Mouse (Mus musculus) kidney, postnatal 25 days (tissue): ENCODE results near the gene Cdk14.

Experiments
- DNase-seq, 2 experiments: peaks; one replicate each; pipeline ENCODE4 v3.0.0; 2021; ENCODE audit warnings: mixed read lengths in 2 of 2

Gene Cdk14

DNA sequence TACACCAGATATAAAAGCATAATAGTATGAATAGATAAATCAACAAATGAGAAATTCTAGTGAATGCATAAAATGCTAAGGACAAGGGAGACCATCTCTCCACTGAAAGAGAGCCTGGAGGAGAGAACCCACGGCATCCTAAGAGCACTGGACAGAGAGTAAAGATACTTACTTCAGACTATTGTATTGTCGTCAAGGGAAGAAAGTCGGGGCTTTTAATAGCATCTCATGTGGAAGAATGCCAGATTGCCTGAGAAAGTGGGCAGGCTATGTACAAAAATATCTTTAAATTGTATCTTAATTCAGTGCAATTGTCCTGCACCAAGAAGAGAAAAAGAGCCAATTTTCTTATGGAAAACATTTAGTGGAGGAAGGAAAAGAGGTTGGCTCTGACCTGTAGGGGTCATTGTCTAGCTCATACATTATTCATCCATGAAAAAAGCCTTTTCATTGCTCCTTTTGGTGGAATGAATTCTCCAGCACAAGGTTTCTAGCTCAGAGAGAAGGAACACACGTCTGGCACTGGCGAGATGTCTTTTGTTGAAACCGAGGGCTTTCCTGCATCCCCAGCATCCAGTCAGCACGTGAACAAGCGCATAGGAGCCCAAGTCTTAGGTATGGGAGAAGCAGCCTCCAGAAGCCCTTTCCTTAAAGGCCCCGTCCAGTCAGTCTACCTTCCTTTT is 646.9 kb downstream of the Cdk14 start:
- DNase-seq: no peak

GRCm38 (mm10) chr5:4770609-4771008 is 649.5 kb downstream of the Cdk14 start:
- DNase-seq: no peak

DNA sequence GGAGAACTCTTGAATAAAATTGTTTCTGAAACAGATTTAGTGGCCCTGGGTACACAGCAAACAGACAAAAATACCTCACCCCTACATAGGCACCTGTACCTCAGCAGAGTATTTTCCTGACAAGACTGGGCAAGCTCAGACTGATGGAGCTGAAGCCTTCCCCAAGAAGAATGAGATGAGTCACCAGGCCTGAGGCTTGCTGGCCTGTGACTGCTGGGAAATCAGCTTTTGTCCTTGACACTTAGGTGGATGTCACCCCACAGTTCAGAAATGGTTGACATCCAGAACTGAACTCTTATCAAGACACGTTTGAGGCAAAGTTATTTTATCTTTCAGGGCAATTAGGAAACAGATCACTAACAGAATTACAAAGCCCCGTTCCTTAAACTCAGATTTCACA is 652.2 kb downstream of the Cdk14 start:
- no peak for DNase-seq

DNA sequence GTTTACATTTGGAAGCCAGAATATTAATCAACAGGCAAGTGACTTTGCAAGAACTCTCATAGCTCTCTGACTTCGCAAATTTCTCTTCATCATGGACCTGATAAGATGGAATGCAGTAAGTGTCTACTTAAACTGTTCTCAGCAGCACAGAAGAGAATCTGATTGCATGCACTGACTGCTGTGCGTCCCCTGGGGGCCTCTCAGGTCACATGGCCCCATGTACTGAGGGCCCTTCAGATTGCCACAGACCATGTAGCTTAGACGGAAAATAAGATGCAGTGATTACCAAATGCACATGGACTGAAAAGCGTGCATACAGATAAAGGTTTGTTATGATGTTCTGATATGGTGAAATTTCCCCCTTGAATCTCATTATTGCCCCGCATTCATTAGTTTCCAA is 653.4 kb downstream of the Cdk14 start:
- no peak for DNase-seq

- DNase-seq: peak in 1 of 2 experiments; percentile 32
Observed at GRCm38 (mm10) chr5:4761891-4762290, 658.2 kb downstream of the Cdk14 start.

DNA sequence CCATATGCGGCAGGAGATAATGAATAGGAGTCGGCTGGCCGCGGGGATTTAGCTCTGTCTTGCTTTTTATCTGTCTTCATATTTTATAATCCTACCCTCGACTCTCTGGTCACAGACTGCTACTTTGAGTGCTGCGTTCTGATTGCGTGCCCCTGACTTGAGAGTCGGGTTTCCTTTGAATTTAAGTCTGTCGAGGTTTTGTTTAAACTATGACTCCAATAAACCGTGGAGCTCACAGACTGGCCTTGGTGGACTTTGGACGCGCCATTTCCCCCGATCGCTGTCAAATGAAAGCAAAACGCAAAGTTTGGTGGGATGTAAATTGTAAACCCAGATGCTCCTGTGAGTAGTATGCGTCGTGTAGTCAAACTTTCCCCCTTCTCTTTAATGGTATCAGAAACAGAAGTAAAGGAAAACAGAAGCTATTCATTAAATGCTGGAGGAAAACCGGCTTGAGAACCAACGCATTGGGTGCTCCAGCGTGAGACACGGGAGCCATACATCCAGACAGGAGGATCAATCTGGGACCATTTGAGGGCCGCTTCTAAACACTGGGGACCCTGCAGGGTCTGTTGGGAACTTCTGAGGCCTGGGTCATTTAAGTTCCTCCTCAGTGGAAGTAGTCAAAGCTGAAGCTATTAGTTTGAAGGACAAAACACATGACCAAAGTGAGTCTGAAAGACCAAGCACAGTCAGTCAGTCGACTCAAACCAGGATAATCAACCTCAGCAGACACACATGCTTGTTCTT is 661.6 kb downstream of the Cdk14 start:
- DNase-seq: peak; percentile 66 to 68

- DNase-seq: peak; percentile 92 to 97
Observed at GRCm38 (mm10) chr5:4757902-4758301, 662.2 kb downstream of the Cdk14 start, which contains the start of gene Fzd1. Fzd1 (minus strand) TSS chr5:4758035.

GRCm38 (mm10) chr5:4756871-4757711 is 663.0 kb downstream of the Cdk14 start:
- DNase-seq: peak; percentile 80 to 89

DNA sequence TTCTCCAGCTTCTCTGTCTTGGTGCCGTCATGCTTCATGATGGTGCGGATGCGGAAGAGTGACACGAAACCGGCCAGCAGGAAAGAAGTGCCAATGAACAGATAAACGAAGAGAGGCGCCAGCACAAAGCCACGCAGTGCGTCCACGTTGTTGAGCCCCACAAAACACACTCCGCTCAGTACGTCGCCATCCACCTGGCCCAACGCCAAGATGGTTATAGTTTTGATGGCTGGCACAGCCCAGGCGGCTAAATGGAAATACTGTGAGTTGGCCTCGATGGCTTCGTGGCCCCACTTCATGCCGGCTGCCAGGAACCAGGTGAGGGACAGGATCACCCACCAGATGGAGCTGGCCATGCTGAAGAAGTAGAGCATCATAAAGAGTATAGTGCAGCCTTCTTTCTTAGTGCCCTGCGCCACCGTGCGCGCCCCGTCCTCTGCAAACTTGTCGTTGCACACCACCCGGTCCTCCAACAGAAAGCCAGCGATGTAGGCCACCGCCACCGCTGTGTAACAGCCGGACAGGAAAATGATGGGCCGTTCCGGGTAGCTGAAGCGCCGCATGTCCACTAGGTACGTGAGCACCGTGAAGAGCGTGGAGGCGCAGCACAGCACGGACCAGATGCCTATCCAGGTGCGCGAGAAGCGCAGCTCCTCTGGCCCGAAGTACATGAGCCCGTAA is 664.0 kb downstream of the Cdk14 start:
- DNase-seq: peak; percentile 64 to 65

DNA sequence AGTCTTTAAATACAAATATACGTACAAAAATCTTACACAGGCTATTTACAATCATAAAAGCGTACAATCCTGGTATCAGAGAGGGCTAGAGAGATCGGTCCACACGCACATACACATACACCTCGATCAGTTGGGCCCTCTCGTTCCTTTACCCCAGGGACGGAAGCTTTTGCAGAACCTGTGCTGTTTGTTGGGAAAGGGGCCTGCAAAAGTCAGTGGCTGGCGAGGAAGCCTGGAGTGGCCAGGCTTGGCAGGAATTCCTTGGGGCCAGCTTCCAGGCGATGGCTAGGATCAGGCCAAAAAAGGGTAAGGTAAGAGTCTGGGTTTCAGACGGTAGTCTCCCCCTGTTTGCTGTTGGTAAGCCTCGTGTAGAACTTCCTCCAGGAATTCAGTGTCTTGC is 664.8 kb downstream of the Cdk14 start:
- no peak for DNase-seq

DNA sequence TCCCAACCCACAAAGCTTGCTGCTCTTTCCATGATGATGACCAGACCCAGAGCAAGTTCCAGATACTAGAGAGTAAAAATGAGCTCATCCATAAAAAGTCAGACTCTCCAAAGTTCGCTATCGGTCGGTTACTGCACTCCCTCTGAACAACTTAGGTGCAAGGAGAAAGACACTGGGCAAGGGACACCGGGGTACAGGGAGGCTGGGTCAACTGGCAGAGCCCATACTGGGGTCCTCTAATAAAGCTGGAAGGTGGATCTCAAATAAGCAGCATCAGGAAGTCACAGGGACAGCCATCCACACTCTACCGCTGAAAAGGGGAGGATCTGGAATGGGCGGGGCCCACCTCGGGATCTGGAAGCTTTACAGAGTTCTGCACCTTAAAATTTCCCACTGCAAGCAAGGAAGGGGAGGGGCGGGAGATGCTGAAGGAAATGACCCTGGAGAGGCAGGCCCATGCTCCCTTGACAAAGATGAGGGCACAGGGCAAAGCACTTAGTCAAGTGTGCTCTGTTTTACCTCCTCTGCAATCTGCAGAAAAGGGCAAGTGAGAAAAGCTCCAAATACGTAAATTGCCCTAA is 665.3 kb downstream of the Cdk14 start:
- DNase-seq: peak; percentile 62 to 73
